Mouse (Mus musculus): ENCODE results near the gene Tgfb2.

- TF ChIP-seq POLR2A (IDR thresholded peaks at IDR 0.05; ENCODE audit: borderline replicate concordance, extremely low read depth, low read depth, low read length) (no peak), CTCF (IDR thresholded peaks at IDR 0.05; ENCODE audit: insufficient read depth, low read length) (no peak)
These were observed 94.4 kb downstream of the Tgfb2 start for GRCm38 (mm10) chr1:186611371-186611770.
